Mouse (Mus musculus) thymus, adult 2 months (tissue): ENCODE measurements at regions not wholly inside any gene's neighbourhood (a gene's known extent, or its start where the extent isn't known, plus 50 kb on each side); places are given as distances from the start of the nearest gene placed in this dataset.

Source experiments
- DNase-seq: peaks from one replicate; pipeline ENCODE4 v3.0.0; 2021
- H3K27ac ChIP-seq: fragments of 200-500 bp; 2 replicates; pipeline ENCODE4 v1.5.1; 2012; ENCODE audit warnings: low read length, control low read depth; ENCODE audit not compliant: control insufficient read depth, insufficient read depth
- H3K27me3 ChIP-seq: fragments of 200-500 bp; 2 replicates; pipeline ENCODE4 v1.6.1; 2012; ENCODE audit warnings: mild to moderate bottlenecking, low read length, moderate library complexity, mixed read lengths; ENCODE audit not compliant: control insufficient read depth, insufficient read depth
- H3K36me3 ChIP-seq: fragments of 200-500 bp; 2 replicates; pipeline ENCODE4 v1.6.1; 2012; ENCODE audit warnings: mild to moderate bottlenecking, low read length, moderate library complexity; ENCODE audit not compliant: control insufficient read depth, insufficient read depth
- H3K4me1 ChIP-seq: fragments of 200-500 bp; replicated peaks from 2 replicates; pipeline ENCODE4 v1.6.1; 2012; ENCODE audit warnings: low read length; ENCODE audit not compliant: control insufficient read depth, insufficient read depth
- H3K4me3 ChIP-seq: fragments of 200-500 bp; 2 replicates; pipeline ENCODE4 v1.5.1; 2012; ENCODE audit warnings: mild to moderate bottlenecking, low read length, control low read depth, moderate library complexity; ENCODE audit not compliant: control insufficient read depth, insufficient read depth
- CTCF ChIP-seq: fragments of 200-500 bp; IDR thresholded peaks from 2 replicates; pipeline ENCODE4 v1.5.1; 2012; ENCODE audit warnings: mild to moderate bottlenecking, control low read depth, low read length, moderate library complexity, borderline replicate concordance; ENCODE audit not compliant: control insufficient read depth, poor library complexity, insufficient read depth; ENCODE audit errors: extremely low read depth
- POLR2A ChIP-seq: fragments of 200-500 bp; IDR thresholded peaks from 2 replicates; pipeline ENCODE4 v1.6.1; 2012; ENCODE audit warnings: mild to moderate bottlenecking, low read length, control low read depth, moderate library complexity; ENCODE audit not compliant: control insufficient read depth, poor library complexity, insufficient read depth; ENCODE audit errors: extremely low read depth
- WGBS: fragments of 180-500 bp; shearing (Covaris S2); methylation state at CpG from one replicate; pipeline ENCODE4 v1.1.7; 2018; 5-methylcytosine and 5-hydroxymethylcytosine counted together

DNA sequence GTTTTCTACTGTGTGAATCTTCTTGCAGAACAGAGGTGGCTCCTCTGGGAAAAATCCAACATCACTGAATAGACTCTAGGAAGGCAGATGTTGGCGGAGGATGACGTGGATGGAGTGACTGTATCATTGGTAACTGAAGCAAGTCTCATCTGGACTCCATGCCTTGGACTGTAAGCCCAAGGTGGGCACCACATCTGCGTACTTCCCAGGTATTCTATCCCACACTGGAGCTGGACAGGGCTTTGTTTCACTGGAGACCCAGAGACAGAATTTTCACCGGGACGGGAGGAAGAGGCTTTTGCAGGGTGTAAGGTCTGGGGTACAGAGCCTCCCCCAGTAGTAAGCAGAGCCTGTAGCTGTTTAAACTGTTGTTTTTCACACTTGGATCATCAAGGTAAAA, 52.1 kb upstream of the Hmga2 start:
- no peak for DNase-seq
- Histone ChIP-seq H3K27me3 (no peaks in the 10 kb centered on the region), H3K4me3 (no peak overlapping the region), H3K36me3 (no peaks in the 10 kb centered on the region), H3K27ac (no peak overlapping the region), H3K4me1 (no peaks in the 10 kb centered on the region)
- TF ChIP-seq CTCF: no peak
- no peak for TF ChIP-seq POLR2A
- 96% methylated on average over 5 of the region's 5 CpGs for WGBS

DNA sequence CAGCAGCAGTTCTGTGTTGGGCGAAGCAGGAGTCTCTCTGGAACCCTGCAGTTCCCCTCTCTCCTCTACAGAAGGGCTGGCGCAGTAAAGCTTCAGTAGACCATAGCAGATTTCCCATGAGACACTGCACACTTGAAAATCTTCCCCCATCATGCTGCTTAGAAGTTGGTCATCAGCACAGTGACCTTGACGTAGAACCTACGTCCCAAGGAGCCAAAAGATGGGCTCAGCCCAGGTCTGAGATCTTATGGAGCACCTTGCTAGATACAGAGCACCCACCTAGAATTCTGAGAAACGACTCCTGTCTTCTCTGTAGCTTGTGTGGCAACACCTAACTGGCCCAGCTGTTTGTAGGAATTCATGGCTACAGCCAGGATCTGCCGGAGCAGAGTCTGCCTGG, 51.7 kb upstream of the Hmga2 start:
- DNase-seq: no peak
- Histone ChIP-seq H3K36me3 (no peaks in the 10 kb centered on the region), H3K4me3 (no peak overlapping the region), H3K27ac (no peak overlapping the region), H3K27me3 (no peaks in the 10 kb centered on the region), H3K4me1 (no peaks in the 10 kb centered on the region)
- WGBS: 92% methylated on average over 6 of the region's 6 CpGs
- TF ChIP-seq CTCF: no peak
- TF ChIP-seq POLR2A: no peak

DNA sequence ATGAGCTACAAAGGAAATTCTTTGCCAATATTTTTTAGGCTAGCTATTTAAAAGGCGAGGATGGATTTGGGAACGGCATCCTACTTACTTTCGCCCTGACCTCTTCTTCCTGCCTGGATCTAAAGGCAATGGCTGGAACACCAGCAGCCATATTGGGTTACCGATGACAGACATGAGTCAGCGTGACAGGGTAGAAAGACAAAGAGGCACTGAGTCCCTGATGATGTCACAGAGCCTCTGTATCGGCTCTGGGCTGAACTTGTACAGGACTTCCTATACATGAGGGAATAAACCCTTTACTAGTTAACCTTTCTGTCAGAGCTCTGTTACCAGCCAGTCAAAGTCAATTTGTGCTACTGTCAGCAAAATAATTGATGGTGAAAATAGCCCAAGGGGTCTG, 50.7 kb upstream of the Hmga2 start:
- no peaks in the 10 kb centered on the region for H3K27me3 ChIP-seq
- TF ChIP-seq POLR2A (no peak), CTCF (no peak)
- no peaks in the 10 kb centered on the region for H3K36me3 ChIP-seq
- H3K4me1 ChIP-seq: no peaks in the 10 kb centered on the region
- H3K27ac ChIP-seq: no peak overlapping the region
- H3K4me3 ChIP-seq: no peak overlapping the region
- 92% methylated on average over 6 of the region's 6 CpGs for WGBS
- no peak for DNase-seq
